Mouse (Mus musculus) megakaryocyte, embryonic 14.5 days (primary cell): ENCODE measurements around the gene Crct1.

Source experiments
- FLI1 ChIP-seq: IDR thresholded peaks from 2 replicates; pipeline ENCODE4 v1.6.1; 2012; ENCODE audit warnings: low read length, inconsistent platforms, mixed read lengths
- GATA1 ChIP-seq: IDR thresholded peaks from 3 replicates; pipeline ENCODE4 v1.6.1; 2012; ENCODE audit warnings: mixed read lengths, low read length, inconsistent platforms, borderline replicate concordance

GRCm38 (mm10) chr3:93021171-93021570 is 5.7 kb upstream of the Crct1 start:
- TF ChIP-seq FLI1 (no peak), GATA1 (no peak)
